Mouse (Mus musculus): ENCODE measurements around the gene Pdlim1. TPM values are rescaled to one million over a fixed set of nuclear protein-coding genes. Genes with fewer than 3 reads are reported as not detected.

Gene Pdlim1
- polyA plus RNA-seq, 1 experiment from 2014 or later: 94.6 TPM

- Histone ChIP-seq H3K9ac (ENCODE audit: low read depth, low read length) (no peak overlapping the region), H3K4me1 (replicated peaks; ENCODE audit: control insufficient read depth, insufficient read depth, low read length) (no peaks in the 10 kb centered on the region), H3K9me3 (ENCODE audit: control insufficient read depth, low read length) (no peaks in the 10 kb centered on the region), H3K27me3 (ENCODE audit: control insufficient read depth, insufficient read depth, low read length) (no peaks in the 10 kb centered on the region), H3K27ac (ENCODE audit: low read depth, low read length) (no peak overlapping the region), H3K4me2 (replicated peaks; ENCODE audit: low read depth, low read length) (no peak overlapping the region), H3K36me3 (ENCODE audit: control insufficient read depth, insufficient read depth, low read length) (no peaks in the 10 kb centered on the region), H3K4me3 (ENCODE audit: low read depth, low read length) (no peak overlapping the region)
- ATAC-seq (ENCODE audit: low FRiP score) (no peak), DNase-seq (ENCODE audit: low spot score) (no peak)
- WGBS: 68% methylated on average over 2 of the region's 2 CpGs
Measured at GRCm38 (mm10) chr19:40256376-40257050, 15.1 kb downstream of the Pdlim1 start.

DNA sequence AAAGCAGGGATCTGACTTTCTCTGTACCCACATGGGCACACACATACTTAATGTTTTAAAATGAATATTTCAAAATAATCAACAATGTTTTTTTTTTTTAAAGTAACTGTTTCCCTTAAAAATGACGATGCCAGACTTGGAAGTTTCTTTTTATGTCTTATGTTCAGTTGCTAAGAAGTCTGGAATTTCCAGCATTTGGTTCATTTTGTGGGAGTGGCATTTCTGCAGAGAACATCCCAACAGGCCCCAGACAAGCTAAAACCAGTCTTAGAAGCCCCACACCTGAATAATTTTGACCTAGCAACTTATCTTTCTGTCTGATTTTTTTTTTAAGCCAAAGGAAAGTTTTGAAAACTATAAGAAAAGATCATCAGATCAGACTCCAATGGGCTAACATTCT, 16.1 kb downstream of the Pdlim1 start:
- H3K4me2 ChIP-seq (replicated peaks; ENCODE audit: low read depth, low read length): no peak overlapping the region
- H3K27ac ChIP-seq (ENCODE audit: low read depth, low read length): no peak overlapping the region
- H3K9ac ChIP-seq (ENCODE audit: low read depth, low read length): no peak overlapping the region
- no peaks in the 10 kb centered on the region for H3K4me1 ChIP-seq (replicated peaks; ENCODE audit: control insufficient read depth, insufficient read depth, low read length)
- WGBS: 74% methylated on average over 1 of the region's 1 CpGs
- DNase-seq (ENCODE audit: low spot score): no peak
- no peak for ATAC-seq (ENCODE audit: low FRiP score)
- no peaks in the 10 kb centered on the region for H3K9me3 ChIP-seq (ENCODE audit: control insufficient read depth, low read length)
- no peaks in the 10 kb centered on the region for H3K36me3 ChIP-seq (ENCODE audit: control insufficient read depth, insufficient read depth, low read length)
- H3K4me3 ChIP-seq (ENCODE audit: low read depth, low read length): no peak overlapping the region
- no peaks in the 10 kb centered on the region for H3K27me3 ChIP-seq (ENCODE audit: control insufficient read depth, insufficient read depth, low read length)

DNA sequence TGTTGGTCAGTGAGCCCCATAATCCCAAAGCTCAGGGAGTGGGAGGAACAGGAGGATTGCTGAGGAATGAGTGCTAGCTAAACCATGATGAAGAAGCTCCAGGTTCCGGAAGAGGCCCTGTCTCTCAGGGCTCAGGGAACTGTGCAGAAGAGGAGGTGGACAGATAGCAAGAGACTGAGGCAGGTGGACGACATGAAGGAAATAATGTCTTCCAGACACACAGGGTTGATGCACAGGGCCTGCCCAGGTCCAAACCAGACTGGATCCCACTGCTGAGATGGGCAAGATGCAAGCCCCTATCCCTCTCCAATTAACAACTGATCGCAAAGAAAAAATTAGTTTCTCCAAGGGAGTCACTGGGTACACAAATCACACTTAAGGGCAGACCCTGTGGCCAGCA, 16.9 kb downstream of the Pdlim1 start:
- no peak overlapping the region for H3K27ac ChIP-seq (ENCODE audit: low read depth, low read length)
- H3K27me3 ChIP-seq (ENCODE audit: control insufficient read depth, insufficient read depth, low read length): no peaks in the 10 kb centered on the region
- WGBS: 87% methylated on average over 3 of the region's 3 CpGs
- H3K9ac ChIP-seq (ENCODE audit: low read depth, low read length): no peak overlapping the region
- DNase-seq (ENCODE audit: low spot score) (no peak), ATAC-seq (ENCODE audit: low FRiP score) (no peak)
- H3K36me3 ChIP-seq (ENCODE audit: control insufficient read depth, insufficient read depth, low read length): no peaks in the 10 kb centered on the region
- H3K4me1 ChIP-seq (replicated peaks; ENCODE audit: control insufficient read depth, insufficient read depth, low read length): no peaks in the 10 kb centered on the region
- H3K4me2 ChIP-seq (replicated peaks; ENCODE audit: low read depth, low read length): no peak overlapping the region
- H3K9me3 ChIP-seq (ENCODE audit: control insufficient read depth, low read length): no peaks in the 10 kb centered on the region
- H3K4me3 ChIP-seq (ENCODE audit: low read depth, low read length): no peak overlapping the region

DNA sequence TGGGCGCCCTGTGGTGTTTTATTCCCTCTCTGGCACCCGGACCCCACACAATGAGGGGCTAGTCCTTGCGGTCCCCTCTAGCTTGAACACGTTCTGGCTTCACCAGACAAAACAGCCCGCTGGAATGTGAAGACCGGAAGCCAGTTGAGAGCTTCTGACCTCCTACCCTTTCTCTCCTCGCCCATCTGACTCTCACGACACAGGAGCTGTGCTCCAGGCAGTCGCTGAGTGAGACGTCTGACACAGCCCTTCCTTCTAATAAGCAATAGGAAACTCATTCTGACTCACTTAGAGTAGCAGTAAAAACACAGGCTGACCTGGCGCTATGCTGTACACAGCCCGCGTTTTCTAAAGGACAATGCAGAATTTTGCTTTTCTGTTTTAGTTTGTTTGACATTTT, 17.9 kb downstream of the Pdlim1 start:
- ATAC-seq (ENCODE audit: low FRiP score): no peak
- no peak for DNase-seq (ENCODE audit: low spot score)
- 57% methylated on average over 13 of the region's 13 CpGs for WGBS
- no peak overlapping the region for H3K27ac ChIP-seq (ENCODE audit: low read depth, low read length)
- no peaks in the 10 kb centered on the region for H3K9me3 ChIP-seq (ENCODE audit: control insufficient read depth, low read length)
- no peaks in the 10 kb centered on the region for H3K4me1 ChIP-seq (replicated peaks; ENCODE audit: control insufficient read depth, insufficient read depth, low read length)
- no peak overlapping the region for H3K4me2 ChIP-seq (replicated peaks; ENCODE audit: low read depth, low read length)
- H3K36me3 ChIP-seq (ENCODE audit: control insufficient read depth, insufficient read depth, low read length): no peaks in the 10 kb centered on the region
- H3K27me3 ChIP-seq (ENCODE audit: control insufficient read depth, insufficient read depth, low read length): no peaks in the 10 kb centered on the region
- H3K4me3 ChIP-seq (ENCODE audit: low read depth, low read length): no peak overlapping the region
- no peak overlapping the region for H3K9ac ChIP-seq (ENCODE audit: low read depth, low read length)

DNA sequence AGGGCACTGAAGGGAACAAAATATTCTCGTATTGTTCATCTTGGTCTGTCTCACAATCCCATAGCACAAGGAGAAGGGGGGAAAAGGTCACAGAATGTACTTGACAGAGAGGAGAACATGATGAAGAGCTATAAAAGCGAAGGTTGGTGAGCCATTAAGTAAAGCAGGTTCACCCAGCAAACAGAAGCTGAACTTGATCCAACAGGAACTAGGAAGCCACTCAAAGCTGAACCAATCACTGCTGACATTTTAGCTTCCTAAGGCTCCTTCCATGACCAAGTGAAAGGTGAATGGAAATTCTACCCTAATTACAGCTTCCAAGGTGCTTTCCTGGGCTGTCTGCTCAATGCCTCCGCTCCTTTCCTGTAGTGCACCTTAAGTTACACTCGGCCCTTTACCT, 20.5 kb downstream of the Pdlim1 start:
- 90% methylated on average over 4 of the region's 4 CpGs for WGBS
- no peak overlapping the region for H3K4me3 ChIP-seq (ENCODE audit: low read depth, low read length)
- no peak overlapping the region for H3K4me2 ChIP-seq (replicated peaks; ENCODE audit: low read depth, low read length)
- no peaks in the 10 kb centered on the region for H3K4me1 ChIP-seq (replicated peaks; ENCODE audit: control insufficient read depth, insufficient read depth, low read length)
- no peaks in the 10 kb centered on the region for H3K36me3 ChIP-seq (ENCODE audit: control insufficient read depth, insufficient read depth, low read length)
- H3K9ac ChIP-seq (ENCODE audit: low read depth, low read length): no peak overlapping the region
- DNase-seq (ENCODE audit: low spot score) (no peak), ATAC-seq (ENCODE audit: low FRiP score) (no peak)
- H3K27me3 ChIP-seq (ENCODE audit: control insufficient read depth, insufficient read depth, low read length): no peaks in the 10 kb centered on the region
- H3K27ac ChIP-seq (ENCODE audit: low read depth, low read length): no peak overlapping the region
- H3K9me3 ChIP-seq (ENCODE audit: control insufficient read depth, low read length): no peaks in the 10 kb centered on the region

GRCm38 (mm10) chr19:40249352-40249751, 22.3 kb downstream of the Pdlim1 start:
- Histone ChIP-seq H3K4me2 (replicated peaks; ENCODE audit: low read depth, low read length) (no peak overlapping the region), H3K4me3 (ENCODE audit: low read depth, low read length) (no peak overlapping the region), H3K36me3 (ENCODE audit: control insufficient read depth, insufficient read depth, low read length) (no peaks in the 10 kb centered on the region), H3K9ac (ENCODE audit: low read depth, low read length) (no peak overlapping the region), H3K27ac (ENCODE audit: low read depth, low read length) (no peak overlapping the region), H3K9me3 (ENCODE audit: control insufficient read depth, low read length) (no peaks in the 10 kb centered on the region), H3K4me1 (replicated peaks; ENCODE audit: control insufficient read depth, insufficient read depth, low read length) (no peaks in the 10 kb centered on the region), H3K27me3 (ENCODE audit: control insufficient read depth, insufficient read depth, low read length) (no peaks in the 10 kb centered on the region)
- DNase-seq (ENCODE audit: low spot score): no peak
- WGBS: 86% methylated on average over 11 of the region's 11 CpGs
- no peak for ATAC-seq (ENCODE audit: low FRiP score)

DNA sequence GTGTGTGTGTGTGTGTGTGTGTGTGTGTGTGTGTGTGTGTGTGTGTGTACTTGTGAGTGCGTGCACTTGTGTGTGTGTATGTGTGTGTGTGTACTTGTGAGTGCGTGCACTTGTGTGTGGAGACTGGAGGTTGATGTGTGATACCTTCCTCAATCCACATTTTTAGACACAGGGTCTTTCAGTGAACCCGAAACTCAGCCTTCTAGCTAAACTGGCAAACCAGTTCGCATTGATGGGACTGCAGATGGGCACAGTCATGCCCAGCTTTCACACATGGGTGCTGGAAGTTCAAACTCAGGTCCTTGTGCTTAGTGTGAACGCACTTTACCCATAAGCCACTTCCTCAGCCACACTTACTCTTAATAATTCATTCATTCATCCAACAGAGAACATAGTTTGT, 23.2 kb downstream of the Pdlim1 start:
- H3K4me1 ChIP-seq (replicated peaks; ENCODE audit: control insufficient read depth, insufficient read depth, low read length): no peaks in the 10 kb centered on the region
- no peak overlapping the region for H3K4me3 ChIP-seq (ENCODE audit: low read depth, low read length)
- 90% methylated on average over 5 of the region's 5 CpGs for WGBS
- H3K27ac ChIP-seq (ENCODE audit: low read depth, low read length): no peak overlapping the region
- H3K4me2 ChIP-seq (replicated peaks; ENCODE audit: low read depth, low read length): no peak overlapping the region
- no peaks in the 10 kb centered on the region for H3K36me3 ChIP-seq (ENCODE audit: control insufficient read depth, insufficient read depth, low read length)
- H3K9me3 ChIP-seq (ENCODE audit: control insufficient read depth, low read length): no peaks in the 10 kb centered on the region
- H3K9ac ChIP-seq (ENCODE audit: low read depth, low read length): no peak overlapping the region
- ATAC-seq (ENCODE audit: low FRiP score) (no peak), DNase-seq (ENCODE audit: low spot score) (no peak)
- H3K27me3 ChIP-seq (ENCODE audit: control insufficient read depth, insufficient read depth, low read length): no peaks in the 10 kb centered on the region

- 50% methylated on average over 5 of the region's 5 CpGs for WGBS
- Histone ChIP-seq H3K27me3 (ENCODE audit: control insufficient read depth, insufficient read depth, low read length) (no peaks in the 10 kb centered on the region), H3K27ac (ENCODE audit: low read depth, low read length) (no peak overlapping the region), H3K4me1 (replicated peaks; ENCODE audit: control insufficient read depth, insufficient read depth, low read length) (no peaks in the 10 kb centered on the region), H3K4me3 (ENCODE audit: low read depth, low read length) (no peak overlapping the region), H3K4me2 (replicated peaks; ENCODE audit: low read depth, low read length) (no peak overlapping the region), H3K36me3 (ENCODE audit: control insufficient read depth, insufficient read depth, low read length) (no peaks in the 10 kb centered on the region), H3K9me3 (ENCODE audit: control insufficient read depth, low read length) (no peaks in the 10 kb centered on the region), H3K9ac (ENCODE audit: low read depth, low read length) (no peak overlapping the region)
- no peak for DNase-seq (ENCODE audit: low spot score)
- ATAC-seq (ENCODE audit: low FRiP score): no peak
Measured at GRCm38 (mm10) chr19:40247268-40247666, 24.4 kb downstream of the Pdlim1 start.

DNA sequence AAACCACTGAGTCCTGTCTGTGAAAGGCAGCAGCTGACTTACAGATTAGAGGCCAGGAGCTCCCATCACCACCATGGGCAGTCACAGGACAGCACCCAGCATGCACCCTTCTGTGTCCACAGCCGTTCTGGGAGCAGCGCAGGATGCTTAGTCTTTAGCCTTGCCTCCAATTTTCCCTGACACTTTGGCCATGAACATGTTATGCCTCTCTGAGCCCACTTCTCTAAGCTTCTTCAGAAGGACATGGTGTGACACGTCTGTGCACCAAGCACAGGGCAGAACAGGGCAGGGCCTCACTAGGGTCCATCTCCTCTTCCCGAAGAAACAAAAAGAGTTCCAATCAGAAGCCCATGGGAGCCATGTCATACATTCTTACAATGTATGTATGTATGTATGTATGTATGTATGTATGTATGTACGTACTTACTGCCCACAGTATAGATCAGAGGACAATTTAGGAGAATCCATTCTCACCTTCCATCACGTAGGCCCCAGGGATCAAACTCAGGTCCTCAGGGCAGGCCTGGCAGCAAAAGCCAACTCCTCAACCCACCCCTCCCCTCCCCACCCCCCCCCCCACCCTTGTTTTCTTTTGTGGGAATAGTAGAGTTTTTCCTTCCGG, 24.9 kb downstream of the Pdlim1 start:
- H3K9ac ChIP-seq (ENCODE audit: low read depth, low read length): no peak overlapping the region
- H3K27ac ChIP-seq (ENCODE audit: low read depth, low read length): no peak overlapping the region
- H3K27me3 ChIP-seq (ENCODE audit: control insufficient read depth, insufficient read depth, low read length): no peaks in the 10 kb centered on the region
- no peak for DNase-seq (ENCODE audit: low spot score)
- H3K4me3 ChIP-seq (ENCODE audit: low read depth, low read length): no peak overlapping the region
- ATAC-seq (ENCODE audit: low FRiP score): no peak
- no peaks in the 10 kb centered on the region for H3K36me3 ChIP-seq (ENCODE audit: control insufficient read depth, insufficient read depth, low read length)
- no peaks in the 10 kb centered on the region for H3K4me1 ChIP-seq (replicated peaks; ENCODE audit: control insufficient read depth, insufficient read depth, low read length)
- H3K9me3 ChIP-seq (ENCODE audit: control insufficient read depth, low read length): no peaks in the 10 kb centered on the region
- no peak overlapping the region for H3K4me2 ChIP-seq (replicated peaks; ENCODE audit: low read depth, low read length)
- WGBS: 92% methylated on average over 6 of the region's 7 CpGs
